Mouse (Mus musculus) stomach, embryonic 16.5 days (tissue): ENCODE measurements around the gene Epha10. TPM values are rescaled to one million over a fixed set of nuclear protein-coding genes. Genes with fewer than 3 reads are reported as not detected.

Source experiments
- ATAC-seq: fragments of 200-750 bp; cut with Nextera tagmentation; 2 replicates; pipeline ENCODE4 v1.8.0; 2017; ENCODE audit warnings: moderate number of reproducible peaks, moderate TSS enrichment; ENCODE audit not compliant: insufficient read depth, low FRiP score
- H3K27ac ChIP-seq: fragments of 300-500 bp; sonication (generic); 2 replicates; pipeline ENCODE4 v1.5.1; 2014; ENCODE audit warnings: low read length
- H3K27me3 ChIP-seq: fragments of 300-500 bp; sonication (generic); 2 replicates; pipeline ENCODE4 v1.6.1; 2014; ENCODE audit warnings: low read length, control low read depth, mixed read lengths; ENCODE audit not compliant: control insufficient read depth, insufficient read depth
- H3K36me3 ChIP-seq: fragments of 300-500 bp; sonication (generic); 2 replicates; pipeline ENCODE4 v1.6.1; 2014; ENCODE audit warnings: low read length; ENCODE audit not compliant: control insufficient read depth, insufficient read depth
- H3K4me1 ChIP-seq: fragments of 300-500 bp; sonication (generic); 2 replicates; pipeline ENCODE4 v1.6.1; 2014; ENCODE audit warnings: low read length, control low read depth, mixed read lengths; ENCODE audit not compliant: control insufficient read depth, insufficient read depth
- H3K4me2 ChIP-seq: fragments of 300-500 bp; sonication (generic); 2 replicates; pipeline ENCODE4 v1.6.1; 2014; ENCODE audit warnings: low read depth, low read length, mixed read lengths
- H3K4me3 ChIP-seq: fragments of 300-500 bp; sonication (generic); replicated peaks from 2 replicates; pipeline ENCODE4 v1.5.1; 2014; ENCODE audit warnings: mild to moderate bottlenecking, low read length
- H3K9ac ChIP-seq: fragments of 300-500 bp; sonication (generic); 2 replicates; pipeline ENCODE4 v1.6.1; 2014; ENCODE audit warnings: low read length
- H3K9me3 ChIP-seq: fragments of 300-500 bp; sonication (generic); replicated peaks from 2 replicates; pipeline ENCODE4 v1.6.1; 2016; ENCODE audit warnings: low read length, control low read depth; ENCODE audit not compliant: control insufficient read depth
- WGBS: fragments of 180-500 bp; shearing (Covaris S2); extraction: QIAGEN DNeasy Blood & Tissue Kit; methylation state at CpG from one replicate; pipeline ENCODE4 v1.1.7; 2014; 5-methylcytosine and 5-hydroxymethylcytosine counted together
- polyA plus RNA-seq: library from polyadenylated mRNA; unstranded; fragments of >200 nt; fragmentation: Nextera tagmentation; extraction: Ambion mirVana; gene quantifications from 2 replicates; pipeline ENCODE4 v1.2.1, GENCODE M21; 2015

Gene Epha10
- polyA plus RNA-seq, 1 experiment from 2014 or later, result 0.14 TPM

- no peak overlapping the region for H3K27ac ChIP-seq
- no peak overlapping the region for H3K4me3 ChIP-seq
- no peak for ATAC-seq
- H3K9ac ChIP-seq, result no peak overlapping the region
- H3K4me2 ChIP-seq, result no peak overlapping the region
- no peaks in the 10 kb centered on the region for H3K27me3 ChIP-seq
- H3K4me1 ChIP-seq, result no peaks in the 10 kb centered on the region
- H3K9me3 ChIP-seq, result no peaks in the 10 kb centered on the region
- 47% methylated on average over 4 of the region's 4 CpGs for WGBS
- no peaks in the 10 kb centered on the region for H3K36me3 ChIP-seq
Measured at GRCm38 (mm10) chr4:124953546-124953945, 72.8 kb downstream of the Epha10 start.

GRCm38 (mm10) chr4:124957284-124957683, 76.6 kb downstream of the Epha10 start:
- Histone ChIP-seq H3K27me3 (no peaks in the 10 kb centered on the region), H3K4me1 (no peaks in the 10 kb centered on the region), H3K36me3 (no peaks in the 10 kb centered on the region), H3K4me3 (no peak overlapping the region), H3K4me2 (no peak overlapping the region), H3K9ac (no peak overlapping the region), H3K9me3 (no peaks in the 10 kb centered on the region), H3K27ac (no peak overlapping the region)
- WGBS, result 76% methylated on average over 2 of the region's 2 CpGs
- ATAC-seq, result no peak

- Histone ChIP-seq H3K27ac (no peak overlapping the region), H3K9ac (no peak overlapping the region), H3K36me3 (no peaks in the 10 kb centered on the region), H3K4me1 (no peaks in the 10 kb centered on the region), H3K27me3 (no peaks in the 10 kb centered on the region), H3K4me3 (no peak overlapping the region), H3K9me3 (no peaks in the 10 kb centered on the region), H3K4me2 (no peak overlapping the region)
- 49% methylated on average over 11 of the region's 11 CpGs for WGBS
- ATAC-seq, result no peak
Measured at GRCm38 (mm10) chr4:124959062-124959461, 78.4 kb downstream of the Epha10 start.

- Histone ChIP-seq H3K9ac (no peak overlapping the region), H3K27ac (no peak overlapping the region), H3K27me3 (no peaks in the 10 kb centered on the region), H3K4me1 (no peaks in the 10 kb centered on the region), H3K4me2 (no peak overlapping the region), H3K9me3 (no peaks in the 10 kb centered on the region), H3K36me3 (no peaks in the 10 kb centered on the region), H3K4me3 (no peak overlapping the region)
- WGBS, result 81% methylated on average over 11 of the region's 11 CpGs
- no peak for ATAC-seq
Measured at GRCm38 (mm10) chr4:124960940-124961339, 80.2 kb downstream of the Epha10 start.

- 23% methylated on average over 11 of the region's 11 CpGs for WGBS
- no peak overlapping the region for H3K4me2 ChIP-seq
- no peaks in the 10 kb centered on the region for H3K4me1 ChIP-seq
- no peaks in the 10 kb centered on the region for H3K9me3 ChIP-seq
- H3K4me3 ChIP-seq, result no peak overlapping the region
- no peaks in the 10 kb centered on the region for H3K27me3 ChIP-seq
- no peak overlapping the region for H3K27ac ChIP-seq
- ATAC-seq, result no peak
- H3K36me3 ChIP-seq, result no peaks in the 10 kb centered on the region
- H3K9ac ChIP-seq, result no peak overlapping the region
Measured at GRCm38 (mm10) chr4:124962576-124962975, 81.9 kb downstream of the Epha10 start.

- no peak for ATAC-seq
- Histone ChIP-seq H3K4me1 (no peaks in the 10 kb centered on the region), H3K27ac (no peak overlapping the region), H3K36me3 (no peaks in the 10 kb centered on the region), H3K9ac (no peak overlapping the region), H3K27me3 (no peaks in the 10 kb centered on the region), H3K4me3 (no peak overlapping the region), H3K9me3 (no peaks in the 10 kb centered on the region), H3K4me2 (no peak overlapping the region)
- 13% methylated on average over 8 of the region's 8 CpGs for WGBS
Measured at GRCm38 (mm10) chr4:124964912-124965599, 84.4 kb downstream of the Epha10 start.

Other genes starting within 250 kb of the Epha10 start
- 0.13 and 0.14 TPM in 2 replicates for gene Pou3f1, start 224.1 kb upstream of the Epha10 start, polyA plus RNA-seq
- gene Utp11, start 187.3 kb upstream of the Epha10 start, polyA plus RNA-seq, result 85.7 and 88.8 TPM in 2 replicates
- 10.1 and 10.8 TPM in 2 replicates for gene Fhl3, start 180.2 kb upstream of the Epha10 start, polyA plus RNA-seq
- 114 and 118 TPM in 2 replicates for gene Sf3a3, start 166.1 kb upstream of the Epha10 start, polyA plus RNA-seq
- gene Inpp5b, start 139.0 kb upstream of the Epha10 start, polyA plus RNA-seq, result 33.0 and 35.8 TPM in 2 replicates
- gene Mtf1, start 78.8 kb upstream of the Epha10 start, polyA plus RNA-seq, result 13.9 and 14.5 TPM in 2 replicates
- gene Yrdc, start 30.2 kb upstream of the Epha10 start, polyA plus RNA-seq, result 20.0 and 22.3 TPM in 2 replicates
- gene 1110065P20Rik, start 29.7 kb upstream of the Epha10 start, polyA plus RNA-seq, result 40.9 and 47.4 TPM in 2 replicates
- 0.41 and 0.59 TPM in 2 replicates for gene Maneal, start 18.7 kb upstream of the Epha10 start, polyA plus RNA-seq
- 10.9 and 11.8 TPM in 2 replicates for gene 9930104L06Rik, start 56.1 kb downstream of the Epha10 start, polyA plus RNA-seq
- gene Cdca8, start 58.4 kb downstream of the Epha10 start, polyA plus RNA-seq, result 111 and 114 TPM in 2 replicates
- gene Rspo1, start 105.5 kb downstream of the Epha10 start, polyA plus RNA-seq, result 7.5 and 10.3 TPM in 2 replicates
- 76.7 and 80.0 TPM in 2 replicates for gene Gnl2, start 135.7 kb downstream of the Epha10 start, polyA plus RNA-seq
- 0.10 and 0.31 TPM in 2 replicates for gene Dnali1, start 184.8 kb downstream of the Epha10 start, polyA plus RNA-seq
- 17.2 and 20.5 TPM in 2 replicates for gene Snip1, start 185.8 kb downstream of the Epha10 start, polyA plus RNA-seq
- 41.5 and 45.0 TPM in 2 replicates for gene Meaf6, start 204.2 kb downstream of the Epha10 start, polyA plus RNA-seq
- 1.6 and 2.1 TPM in 2 replicates for gene Zc3h12a, start 246.9 kb downstream of the Epha10 start, polyA plus RNA-seq